Mouse (Mus musculus) left cerebral cortex, adult 18-20 months (tissue): ENCODE results near the gene Hyou1. TPM values are rescaled to one million over a fixed set of nuclear protein-coding genes. Genes with fewer than 3 reads are reported as not detected.
"Not testable (repeated sequence)": the region's sequence is repeated elsewhere in the genome, so short reads cannot be mapped to it uniquely, and the experiment has no call there.

Experiments
- DNase-seq, 2 experiments: peaks; one replicate each; pipeline ENCODE4 v3.0.0; 2021 to 2022; ENCODE audit warnings: low spot score in 2 of 2, mixed read lengths in 1 of 2
- total RNA-seq, 2 experiments: library from RNA; stranded (reverse); gene quantifications; 2 replicates each; pipeline ENCODE4 v1.2.3; 2021

Hyou1 gene
- total RNA-seq, 2 experiments from 2014 or later = 137 to 138 TPM

- DNase-seq = no peak
Measured at GRCm38 (mm10) chr9:44348546-44348945, 30.7 kb upstream of the Hyou1 start.

- DNase-seq = no peak
Measured at GRCm38 (mm10) chr9:44351396-44351795, 27.9 kb upstream of the Hyou1 start.

- no peak for DNase-seq
Measured at GRCm38 (mm10) chr9:44352337-44352736, 27.0 kb upstream of the Hyou1 start.

GRCm38 (mm10) chr9:44353142-44353541 is 26.1 kb upstream of the Hyou1 start:
- no peak for DNase-seq

GRCm38 (mm10) chr9:44357207-44357606 is 22.1 kb upstream of the Hyou1 start:
- DNase-seq = no peak

GRCm38 (mm10) chr9:44361190-44361917 is 17.9 kb upstream of the Hyou1 start, which contains the start of gene Vps11:
Gene Vps11, minus strand, starts transcription at chr9:44361670.
- peak; percentile 92 to 94 for DNase-seq

- not testable (repeated sequence) for DNase-seq
Measured at GRCm38 (mm10) chr9:44361931-44362330, 17.4 kb upstream of the Hyou1 start.

- no peak for DNase-seq
Measured at GRCm38 (mm10) chr9:44364480-44364879, 14.8 kb upstream of the Hyou1 start.

- no peak for DNase-seq
Measured at GRCm38 (mm10) chr9:44373386-44373785, 5.9 kb upstream of the Hyou1 start.

GRCm38 (mm10) chr9:44376141-44376540 is 3.1 kb upstream of the Hyou1 start:
- DNase-seq = no peak

- DNase-seq = not testable (repeated sequence)
Measured at GRCm38 (mm10) chr9:44377335-44377734, 2.0 kb upstream of the Hyou1 start.

GRCm38 (mm10) chr9:44378153-44378730 is 1.0 kb upstream of the Hyou1 start:
- DNase-seq = no peak

- no peak for DNase-seq
Measured at GRCm38 (mm10) chr9:44379862-44380261, 572 bp downstream of the Hyou1 start.

GRCm38 (mm10) chr9:44384596-44384995 is 5.3 kb downstream of the Hyou1 start:
- no peak for DNase-seq

- no peak for DNase-seq
Measured at GRCm38 (mm10) chr9:44387221-44387620, 7.9 kb downstream of the Hyou1 start.

GRCm38 (mm10) chr9:44389273-44389672 is 10.0 kb downstream of the Hyou1 start:
- DNase-seq = peak; percentile 46 to 51

- DNase-seq = peak; percentile 66 to 79
Measured at GRCm38 (mm10) chr9:44391466-44391865, 12.2 kb downstream of the Hyou1 start.

GRCm38 (mm10) chr9:44396684-44397411 is 17.6 kb downstream of the Hyou1 start, which contains the start of gene Slc37a4:
Gene Slc37a4, plus strand, starts transcription at chr9:44396852.
- DNase-seq = peak; percentile 87 to 92

- no peak for DNase-seq
Measured at GRCm38 (mm10) chr9:44398087-44398486, 18.8 kb downstream of the Hyou1 start.

GRCm38 (mm10) chr9:44398551-44398950 is 19.3 kb downstream of the Hyou1 start:
- no peak for DNase-seq

- no peak for DNase-seq
Measured at GRCm38 (mm10) chr9:44399114-44399794, 20.0 kb downstream of the Hyou1 start.

- no peak for DNase-seq
Measured at GRCm38 (mm10) chr9:44399795-44400114, 20.5 kb downstream of the Hyou1 start.
